Mouse (Mus musculus) heart, embryonic 10.5 days (tissue): Measurements from ENCODE around the gene Rab39. TPM values are rescaled to one million over a fixed set of nuclear protein-coding genes. Genes with fewer than 3 reads are reported as not detected.

Experiments used
- DNase-seq: peaks from one replicate; pipeline ENCODE4 v3.0.0-alpha.2; 2017; ENCODE audit warnings: low spot score
- H3K27ac ChIP-seq: fragments of 300-500 bp; sonication (generic); 2 replicates; pipeline ENCODE4 v1.5.1; 2016; ENCODE audit warnings: mild to moderate bottlenecking
- H3K27me3 ChIP-seq: fragments of 300-500 bp; sonication (generic); 2 replicates; pipeline ENCODE4 v1.6.1; 2016; ENCODE audit warnings: mild to moderate bottlenecking; ENCODE audit not compliant: poor library complexity, insufficient read depth, severe bottlenecking
- H3K36me3 ChIP-seq: fragments of 300-500 bp; sonication (generic); 2 replicates; pipeline ENCODE4 v1.6.1; 2016; ENCODE audit warnings: mild to moderate bottlenecking, moderate library complexity
- H3K4me1 ChIP-seq: fragments of 300-500 bp; sonication (generic); 2 replicates; pipeline ENCODE4 v1.6.1; 2016; ENCODE audit warnings: mild to moderate bottlenecking
- H3K4me3 ChIP-seq: fragments of 300-500 bp; sonication (generic); 2 replicates; pipeline ENCODE4 v1.5.1; 2016; ENCODE audit warnings: mild to moderate bottlenecking, moderate library complexity
- H3K9me3 ChIP-seq: fragments of 300-500 bp; sonication (generic); 2 replicates; pipeline ENCODE4 v1.6.1; 2016; ENCODE audit warnings: mild to moderate bottlenecking, moderate library complexity
- WGBS: fragments of 180-500 bp; shearing (Covaris S2); methylation state at CpG from one replicate; pipeline ENCODE4 v1.1.7; 2016; 5-methylcytosine and 5-hydroxymethylcytosine counted together
- polyA plus RNA-seq: library from polyadenylated mRNA; unstranded; fragments of >200 nt; fragmentation: Nextera tagmentation; extraction: Ambion mirVana; gene quantifications from 2 replicates; pipeline ENCODE4 v1.2.1, GENCODE M21; 2016

The Rab39 gene
- polyA plus RNA-seq, 1 experiment from 2014 or later, result 0.60 TPM

GRCm38 (mm10) chr9:53673571-53673970, 32.5 kb downstream of the Rab39 start:
- no peaks in the 10 kb centered on the region for H3K9me3 ChIP-seq
- no peaks in the 10 kb centered on the region for H3K4me1 ChIP-seq
- no peaks in the 10 kb centered on the region for H3K27me3 ChIP-seq
- no peak overlapping the region for H3K4me3 ChIP-seq
- 14% methylated on average over 3 of the region's 3 CpGs for WGBS
- peak; percentile 81 for DNase-seq
- H3K36me3 ChIP-seq, result no peaks in the 10 kb centered on the region
- H3K27ac ChIP-seq, result no peak overlapping the region

- WGBS, result 48% methylated on average over 5 of the region's 5 CpGs
- no peak within 1 kb of the TSS for H3K4me3 ChIP-seq
- no peak for DNase-seq
- peaks cover 12% of the 10 kb centered on the region; the same call in 1 of the 2 replicates for H3K4me1 ChIP-seq
- H3K36me3 ChIP-seq, result no peaks in the 10 kb centered on the region
- H3K27me3 ChIP-seq, result no peaks in the 10 kb centered on the region
- no peak within 1 kb of the TSS for H3K27ac ChIP-seq
- no peaks in the 10 kb centered on the region for H3K9me3 ChIP-seq
Measured at GRCm38 (mm10) chr9:53669680-53670219, 36.3 kb downstream of the Rab39 start, which contains the start of gene Cul5. TSS of gene Cul5 (minus strand) at chr9:53670014.

GRCm38 (mm10) chr9:53667020-53667669, 38.9 kb downstream of the Rab39 start:
- Histone ChIP-seq H3K27ac (peak overlapping the region; percentile 99), H3K27me3 (no peaks in the 10 kb centered on the region), H3K4me1 (peaks cover 12% of the 10 kb centered on the region; the same call in 1 of the 2 replicates), H3K9me3 (no peaks in the 10 kb centered on the region), H3K36me3 (peaks cover 7% of the 10 kb centered on the region; the same call in 1 of the 2 replicates), H3K4me3 (peak overlapping the region; percentile 91)
- DNase-seq, result peak; percentile 96
- under 1% methylated on average over 74 of the region's 74 CpGs for WGBS

- Histone ChIP-seq H3K9me3 (no peaks in the 10 kb centered on the region), H3K36me3 (peaks cover 9% of the 10 kb centered on the region; the same call in 1 of the 2 replicates), H3K27ac (peak overlapping the region; percentile 99), H3K4me1 (peaks cover 12% of the 10 kb centered on the region; the same call in 1 of the 2 replicates), H3K27me3 (no peaks in the 10 kb centered on the region), H3K4me3 (peak overlapping the region; percentile 91)
- DNase-seq, result no peak
- WGBS, result 0% methylated on average over 28 of the region's 28 CpGs
Measured at GRCm38 (mm10) chr9:53666665-53667019, 39.4 kb downstream of the Rab39 start.

GRCm38 (mm10) chr9:53665428-53665827, 40.6 kb downstream of the Rab39 start:
- Histone ChIP-seq H3K4me1 (peaks cover 12% of the 10 kb centered on the region; the same call in 1 of the 2 replicates), H3K36me3 (peaks cover 12% of the 10 kb centered on the region; the same call in 1 of the 2 replicates), H3K9me3 (no peaks in the 10 kb centered on the region), H3K27me3 (no peaks in the 10 kb centered on the region), H3K27ac (no peak overlapping the region), H3K4me3 (no peak overlapping the region)
- no peak for DNase-seq

- H3K36me3 ChIP-seq, result peaks cover 12% of the 10 kb centered on the region; the same call in 1 of the 2 replicates
- no peak for DNase-seq
- no peak overlapping the region for H3K27ac ChIP-seq
- peaks cover 12% of the 10 kb centered on the region; the same call in 1 of the 2 replicates for H3K4me1 ChIP-seq
- H3K4me3 ChIP-seq, result no peak overlapping the region
- H3K27me3 ChIP-seq, result no peaks in the 10 kb centered on the region
- H3K9me3 ChIP-seq, result no peaks in the 10 kb centered on the region
- 88% methylated on average over 2 of the region's 2 CpGs for WGBS
Measured at GRCm38 (mm10) chr9:53664819-53665218, 41.2 kb downstream of the Rab39 start.

GRCm38 (mm10) chr9:53634796-53635195, 71.2 kb downstream of the Rab39 start:
- Histone ChIP-seq H3K9me3 (no peaks in the 10 kb centered on the region), H3K27me3 (no peaks in the 10 kb centered on the region), H3K27ac (no peak overlapping the region), H3K4me1 (no peaks in the 10 kb centered on the region), H3K4me3 (no peak overlapping the region), H3K36me3 (peaks cover 77% of the 10 kb centered on the region)
- WGBS, result 96% methylated on average over 6 of the region's 6 CpGs
- no peak for DNase-seq

Other genes with a start within 250 kb of the Rab39 start
- gene Atm, start 169.5 kb downstream of the Rab39 start, polyA plus RNA-seq, result 10.5 and 11.1 TPM in 2 replicates
- 17.5 TPM in 2 replicates for gene Npat, start 169.2 kb downstream of the Rab39 start, polyA plus RNA-seq
- gene Acat1, start 95.8 kb downstream of the Rab39 start, polyA plus RNA-seq, result 79.2 and 113 TPM in 2 replicates
- gene Cul5, start 36.2 kb downstream of the Rab39 start, polyA plus RNA-seq, result 31.5 and 32.4 TPM in 2 replicates
- gene Slc35f2, start 65.3 kb upstream of the Rab39 start, polyA plus RNA-seq, result 0.89 and 2.9 TPM in 2 replicates
- 1.5 and 1.7 TPM in 2 replicates for gene Sln, start 143.9 kb upstream of the Rab39 start, polyA plus RNA-seq